Mouse (Mus musculus): Measurements from ENCODE around the gene Gm48551.

Gm48551 gene

GRCm38 (mm10) chr10:81383802-81384604 lies at the start of gene Gm48551, which contains the start of gene Dohh:
Gm48551 (plus strand) TSS chr10:81384466.
Dohh (plus strand) TSS chr10:81384428.
- DNase-seq, result peak; percentile 98 to 99

- DNase-seq, result peak; percentile 62 to 82
These were observed 48.6 kb upstream of the Gm48551 start for GRCm38 (mm10) chr10:81335393-81336340.

- DNase-seq, result no peak
These were observed 47.7 kb upstream of the Gm48551 start for GRCm38 (mm10) chr10:81336558-81336957.

- DNase-seq, result peak in 1 of 2 experiments; percentile 52
These were observed 43.5 kb upstream of the Gm48551 start for GRCm38 (mm10) chr10:81340551-81341332.

GRCm38 (mm10) chr10:81341333-81341949 lies 42.8 kb upstream of the Gm48551 start:
- peak; percentile 77 to 85 for DNase-seq

- peak in 1 of 2 experiments; percentile 55 for DNase-seq
These were observed 41.4 kb upstream of the Gm48551 start, which contains the start of gene Gipc3 for GRCm38 (mm10) chr10:81342686-81343505. Gipc3 (minus strand) TSS chr10:81343266.

- DNase-seq, result no peak
These were observed 39.7 kb upstream of the Gm48551 start for GRCm38 (mm10) chr10:81344421-81345161.

GRCm38 (mm10) chr10:81345162-81345534 lies 39.1 kb upstream of the Gm48551 start:
- DNase-seq, result no peak

GRCm38 (mm10) chr10:81346453-81347067 lies 37.7 kb upstream of the Gm48551 start:
- peak; percentile 82 to 85 for DNase-seq

GRCm38 (mm10) chr10:81349146-81349545 lies 35.1 kb upstream of the Gm48551 start:
- DNase-seq, result peak in 1 of 2 experiments; percentile 68

- DNase-seq, result no peak
These were observed 34.3 kb upstream of the Gm48551 start for GRCm38 (mm10) chr10:81349961-81350350.

- peak; percentile 99 to 100 for DNase-seq
These were observed 33.8 kb upstream of the Gm48551 start, which contains the start of gene Hmg20b for GRCm38 (mm10) chr10:81350351-81351063. Hmg20b (minus strand) TSS chr10:81350480.

GRCm38 (mm10) chr10:81351678-81352291 lies 32.5 kb upstream of the Gm48551 start:
- no peak for DNase-seq

GRCm38 (mm10) chr10:81354738-81355477 lies 29.4 kb upstream of the Gm48551 start:
- no peak for DNase-seq

- no peak for DNase-seq
These were observed 28.7 kb upstream of the Gm48551 start for GRCm38 (mm10) chr10:81355533-81355932.

GRCm38 (mm10) chr10:81356352-81356990 lies 27.8 kb upstream of the Gm48551 start:
- peak in 1 of 2 experiments; percentile 42 for DNase-seq
